Mouse (Mus musculus) kidney, postnatal 0 days (tissue): ENCODE measurements around the gene Inpp4a. TPM values are rescaled to one million over a fixed set of nuclear protein-coding genes. Genes with fewer than 3 reads are reported as not detected.
A peak's percentile ranks its signal among the peaks of the same experiment; 100 is the strongest.

Experiments
- ATAC-seq: fragments of 200-750 bp; cut with Nextera tagmentation; replicated peaks from 2 replicates; pipeline ENCODE4 v1.8.0; 2017; ENCODE audit warnings: low read depth, moderate number of reproducible peaks, moderate TSS enrichment, moderate library complexity; ENCODE audit not compliant: low FRiP score
- DNase-seq: peaks from one replicate; pipeline ENCODE4 v3.0.0-alpha.2; 2016; ENCODE audit warnings: low spot score
- H3K27ac ChIP-seq: fragments of 300-500 bp; sonication (generic); 2 replicates; pipeline ENCODE4 v1.5.1; 2014; ENCODE audit warnings: mild to moderate bottlenecking
- H3K27me3 ChIP-seq: fragments of 300-500 bp; sonication (generic); 2 replicates; pipeline ENCODE4 v1.6.1; 2014; ENCODE audit warnings: low read length, mixed read lengths; ENCODE audit not compliant: insufficient read depth
- H3K36me3 ChIP-seq: fragments of 300-500 bp; sonication (generic); 2 replicates; pipeline ENCODE4 v1.6.1; 2014; ENCODE audit warnings: low read length, mixed read lengths; ENCODE audit not compliant: insufficient read depth
- H3K4me1 ChIP-seq: fragments of 300-500 bp; sonication (generic); replicated peaks from 2 replicates; pipeline ENCODE4 v1.6.1; 2014; ENCODE audit warnings: antibody characterized with exemption, low read length, mixed read lengths; ENCODE audit not compliant: insufficient read depth
- H3K4me2 ChIP-seq: fragments of 300-500 bp; sonication (generic); 2 replicates; pipeline ENCODE4 v1.6.1; 2014; ENCODE audit warnings: mild to moderate bottlenecking, low read length, moderate library complexity, mixed read lengths
- H3K4me3 ChIP-seq: fragments of 300-500 bp; sonication (generic); replicated peaks from 2 replicates; pipeline ENCODE4 v1.5.1; 2014; ENCODE audit warnings: low read depth, low read length
- H3K9ac ChIP-seq: fragments of 300-500 bp; sonication (generic); 2 replicates; pipeline ENCODE4 v1.6.1; 2014; ENCODE audit warnings: low read depth, low read length
- H3K9me3 ChIP-seq: fragments of 300-500 bp; sonication (generic); replicated peaks from 2 replicates; pipeline ENCODE4 v1.6.1; 2016; ENCODE audit warnings: low read length, inconsistent platforms, mixed read lengths
- CTCF ChIP-seq: IDR thresholded peaks from 2 replicates; pipeline ENCODE4 v1.5.1; 2016; ENCODE audit warnings: antibody characterized with exemption, low read depth, mild to moderate bottlenecking, moderate library complexity
- WGBS: fragments of 180-500 bp; shearing (Covaris S2); extraction: QIAGEN DNeasy Blood & Tissue Kit; methylation state at CpG from one replicate; pipeline ENCODE4 v1.1.7; 2014; 5-methylcytosine and 5-hydroxymethylcytosine counted together
- polyA plus RNA-seq: library from polyadenylated mRNA; unstranded; fragments of >200 nt; fragmentation: Nextera tagmentation; extraction: Ambion mirVana; gene quantifications from 2 replicates; pipeline ENCODE4 v1.2.1, GENCODE M21; 2015

The Inpp4a gene
- polyA plus RNA-seq, 1 experiment from 2014 or later, result 13.6 TPM

DNA sequence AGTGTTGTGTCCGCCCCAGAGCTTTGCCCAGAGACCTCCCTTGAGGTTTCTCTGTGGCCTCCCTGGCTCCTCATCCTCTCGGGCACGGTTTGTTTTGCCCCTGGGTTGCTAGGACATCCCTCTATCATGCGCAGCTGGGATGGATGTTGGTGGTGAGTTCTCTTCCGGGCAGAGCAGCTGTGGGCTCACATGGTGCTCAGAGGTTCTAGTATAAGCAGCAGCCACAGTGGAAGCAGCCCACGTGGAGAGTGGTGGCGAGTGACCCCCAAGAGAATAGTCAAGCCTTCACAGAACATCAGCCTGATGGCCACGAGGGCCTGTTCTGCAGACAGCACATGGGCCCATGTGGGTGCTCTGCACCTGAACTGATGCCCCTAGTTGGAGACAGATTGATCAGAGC lies 107.6 kb downstream of the Inpp4a start:
- DNase-seq (no peak), ATAC-seq (no peak)
- Histone ChIP-seq H3K9me3 (no peaks in the 10 kb centered on the region), H3K4me2 (no peak overlapping the region), H3K36me3 (no peaks in the 10 kb centered on the region), H3K27me3 (no peaks in the 10 kb centered on the region), H3K4me3 (no peak overlapping the region), H3K27ac (no peak overlapping the region), H3K4me1 (no peaks in the 10 kb centered on the region), H3K9ac (no peak overlapping the region)
- no peak for TF ChIP-seq CTCF
- 83% methylated on average over 8 of the region's 8 CpGs for WGBS

GRCm38 (mm10) chr1:37408059-37408458 lies 108.4 kb downstream of the Inpp4a start:
- Histone ChIP-seq H3K27ac (no peak overlapping the region), H3K9me3 (no peaks in the 10 kb centered on the region), H3K9ac (no peak overlapping the region), H3K4me2 (no peak overlapping the region), H3K4me3 (no peak overlapping the region), H3K4me1 (no peaks in the 10 kb centered on the region), H3K36me3 (no peaks in the 10 kb centered on the region), H3K27me3 (no peaks in the 10 kb centered on the region)
- ATAC-seq (no peak), DNase-seq (no peak)
- 80% methylated on average over 8 of the region's 8 CpGs for WGBS
- no peak for TF ChIP-seq CTCF

GRCm38 (mm10) chr1:37408678-37409077 lies 109.0 kb downstream of the Inpp4a start:
- H3K36me3 ChIP-seq, result no peaks in the 10 kb centered on the region
- WGBS, result 82% methylated on average over 3 of the region's 3 CpGs

DNA sequence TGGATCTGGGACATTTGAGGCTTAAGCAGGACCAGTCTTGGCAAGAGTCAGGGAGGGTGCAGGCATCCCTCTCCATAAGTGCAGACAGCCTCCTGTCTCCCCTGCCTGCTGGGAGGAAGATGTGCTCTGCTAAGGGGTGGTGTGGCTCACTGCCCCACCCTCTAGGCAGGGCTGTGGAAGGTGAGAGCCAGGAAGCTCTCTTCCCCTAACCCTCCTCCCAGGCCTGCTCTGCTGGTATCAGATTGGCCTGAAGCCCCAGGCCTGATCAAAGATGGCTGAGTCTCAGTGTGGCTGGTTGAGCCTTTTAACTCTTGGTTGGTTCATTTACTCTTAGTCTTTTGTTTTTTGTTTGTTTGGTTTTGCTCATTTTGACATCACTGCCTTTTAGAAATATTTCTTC lies 110.0 kb downstream of the Inpp4a start:
- Histone ChIP-seq H3K36me3 (no peaks in the 10 kb centered on the region), H3K27me3 (no peaks in the 10 kb centered on the region), H3K4me3 (no peak overlapping the region), H3K27ac (no peak overlapping the region), H3K9ac (no peak overlapping the region), H3K4me1 (no peaks in the 10 kb centered on the region), H3K4me2 (no peak overlapping the region), H3K9me3 (no peaks in the 10 kb centered on the region)
- TF ChIP-seq CTCF, result no peak
- DNase-seq, result no peak
- no peak for ATAC-seq

More at GRCm38 (mm10) chr1:37408678-37409077, 109.0 kb downstream of the Inpp4a start:
- no peak overlapping the region for H3K4me2 ChIP-seq
- H3K9me3 ChIP-seq, result no peaks in the 10 kb centered on the region
- H3K4me1 ChIP-seq, result no peaks in the 10 kb centered on the region
- no peak overlapping the region for H3K27ac ChIP-seq
- DNase-seq, result no peak
- H3K9ac ChIP-seq, result no peak overlapping the region
- no peak overlapping the region for H3K4me3 ChIP-seq
- TF ChIP-seq CTCF, result no peak
- ATAC-seq, result no peak
- no peaks in the 10 kb centered on the region for H3K27me3 ChIP-seq

GRCm38 (mm10) chr1:37415394-37415793 lies 115.7 kb downstream of the Inpp4a start:
- no peak overlapping the region for H3K4me3 ChIP-seq
- TF ChIP-seq CTCF, result no peak
- H3K4me2 ChIP-seq, result no peak overlapping the region
- H3K27me3 ChIP-seq, result no peaks in the 10 kb centered on the region
- H3K27ac ChIP-seq, result no peak overlapping the region
- ATAC-seq, result no peak
- no peaks in the 10 kb centered on the region for H3K4me1 ChIP-seq
- DNase-seq, result no peak
- H3K9me3 ChIP-seq, result no peaks in the 10 kb centered on the region
- no peak overlapping the region for H3K9ac ChIP-seq
- WGBS, result 85% methylated on average over 1 of the region's 1 CpGs
- H3K36me3 ChIP-seq, result peaks cover 16% of the 10 kb centered on the region; the same call in 1 of the 2 replicates

DNA sequence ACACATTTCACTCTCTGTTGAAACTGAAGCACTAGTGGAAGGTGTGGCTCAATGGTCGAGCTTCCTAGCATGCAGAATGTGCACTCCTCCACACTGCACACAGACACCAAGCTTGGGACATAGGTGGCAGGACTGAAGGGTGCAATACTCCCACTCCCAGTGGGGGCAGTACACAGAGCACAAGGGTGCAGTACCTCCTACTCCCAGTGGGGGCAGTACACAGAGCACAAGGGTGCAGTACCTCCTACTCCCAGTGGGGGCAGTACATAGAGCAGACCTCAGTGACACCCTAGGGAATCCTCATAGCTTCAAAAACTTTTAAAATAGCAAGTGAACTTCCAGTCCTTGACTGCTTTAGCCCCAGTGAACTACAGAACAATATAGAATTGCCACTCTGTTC lies 119.8 kb downstream of the Inpp4a start:
- Histone ChIP-seq H3K9me3 (no peaks in the 10 kb centered on the region), H3K4me2 (no peak overlapping the region), H3K27ac (no peak overlapping the region), H3K27me3 (no peaks in the 10 kb centered on the region), H3K4me3 (no peak overlapping the region), H3K36me3 (peaks cover 18% of the 10 kb centered on the region; the same call in 1 of the 2 replicates), H3K9ac (no peak overlapping the region), H3K4me1 (no peaks in the 10 kb centered on the region)
- peak; percentile 98 for TF ChIP-seq CTCF
- 91% methylated on average over 1 of the region's 1 CpGs for WGBS
- DNase-seq (peak; percentile 59), ATAC-seq (peak; percentile 65; the same call in 1 of the 2 replicates)
